Comparison of ENCODE assay signal across 19 mouse cellular contexts in the genomic region with DNA sequence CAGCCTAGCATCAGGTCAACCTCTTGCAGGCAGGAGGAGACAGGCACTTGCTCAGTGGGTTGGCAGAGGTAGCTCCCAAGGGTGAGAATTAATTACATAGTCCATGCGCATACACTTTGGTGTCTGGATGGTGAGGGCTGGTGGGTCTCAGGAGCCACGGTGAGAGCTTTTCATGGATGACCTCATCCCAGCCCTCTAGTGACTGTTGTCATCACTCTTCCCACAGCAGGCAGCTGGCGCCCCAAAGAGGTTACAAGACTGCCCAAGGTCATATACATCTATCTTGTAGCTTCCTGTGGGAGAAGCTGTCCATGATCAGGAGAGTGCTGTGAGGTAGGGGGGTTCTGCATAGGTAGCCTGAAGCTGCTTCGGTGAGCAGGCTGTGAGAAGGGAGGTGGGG.
DNase-seq lines count a peak whose midpoint lies in the region; ATAC-seq and TF ChIP-seq lines count a peak whose summit lies in the region.
"Had no signal": no experiment of that assay in that cellular context is flagged by ENCODE, and none has a peak within 500 bp of the region (broad histone marks: within the 10 kb centered on the region; RNA-seq: fewer than 3 reads in every experiment).

No protein-coding gene starts in this region.

- no peak overlapping the region for H3K9ac ChIP-seq in heart, embryonic 12.5 days
- H3K9ac ChIP-seq in kidney, embryonic 14.5 days (ENCODE audit: low read depth, low read length) = no peak overlapping the region
- no peak overlapping the region for H3K9ac ChIP-seq in heart, postnatal 0 days (replicated peaks; ENCODE audit: low read depth, low read length)
- H3K9ac ChIP-seq: embryonic facial prominence, embryonic 15.5 days; forebrain, postnatal 0 days; limb, embryonic 15.5 days; midbrain, embryonic 15.5 days had no signal

- peaks cover 28% of the 10 kb centered on the region for H3K4me1 ChIP-seq in heart, embryonic 12.5 days (replicated peaks)
- H3K4me1 ChIP-seq in kidney, embryonic 14.5 days (ENCODE audit: control insufficient read depth, insufficient read depth, low read length) = no peaks in the 10 kb centered on the region
- H3K4me1 ChIP-seq in heart, postnatal 0 days (ENCODE audit: control insufficient read depth, insufficient read depth) = peaks cover 5% of the 10 kb centered on the region; the same call in 1 of the 2 replicates
- H3K4me1 ChIP-seq: embryonic facial prominence, embryonic 15.5 days; limb, embryonic 15.5 days; midbrain, embryonic 15.5 days had no signal

- 23% methylated on average over 4 of the region's 4 CpGs for WGBS in heart, embryonic 12.5 days
- 26% methylated on average over 4 of the region's 4 CpGs for WGBS in kidney, embryonic 14.5 days
- 19% methylated on average over 4 of the region's 4 CpGs for WGBS in heart, postnatal 0 days

- peak overlapping the region; percentile 51 for H3K4me2 ChIP-seq in heart, embryonic 12.5 days
- H3K4me2 ChIP-seq in kidney, embryonic 14.5 days (replicated peaks; ENCODE audit: low read depth, low read length) = no peak overlapping the region
- no peak overlapping the region for H3K4me2 ChIP-seq in heart, postnatal 0 days (ENCODE audit: low read depth, low read length)
- H3K4me2 ChIP-seq: embryonic facial prominence, embryonic 15.5 days; limb, embryonic 15.5 days; midbrain, embryonic 15.5 days had no signal

- TF ChIP-seq EP300 in heart, postnatal 0 days (IDR thresholded peaks at IDR 0.05; ENCODE audit: low read depth) = no peak

- H3K27me3 ChIP-seq in heart, embryonic 12.5 days (replicated peaks) = no peaks in the 10 kb centered on the region
- no peaks in the 10 kb centered on the region for H3K27me3 ChIP-seq in kidney, embryonic 14.5 days (ENCODE audit: control insufficient read depth, insufficient read depth, low read length)
- H3K27me3 ChIP-seq in heart, postnatal 0 days (ENCODE audit: control insufficient read depth, insufficient read depth, low read length) = no peaks in the 10 kb centered on the region
- H3K27me3 ChIP-seq: embryonic facial prominence, embryonic 15.5 days; limb, embryonic 15.5 days; midbrain, embryonic 15.5 days had no signal

- peak; percentile 16 for DNase-seq in adrenal gland, adult 2 months
- no peak for DNase-seq in adrenal gland, postnatal 25 days
- no peak for DNase-seq in heart, postnatal 14 days
- no peak for DNase-seq in kidney, adult 8-10 months
- DNase-seq in heart, postnatal 0 days (ENCODE audit: low spot score) = peak; percentile 16
- DNase-seq in lung, postnatal 36 days = no peak
- DNase-seq: cerebellum, adult 9-11 months; forebrain, postnatal 0 days; kidney, postnatal 25 days; right cerebral cortex, postnatal 4 days had no signal

- H3K4me3 ChIP-seq in heart, embryonic 12.5 days = 0 out of 2 replicates have a peak overlapping the region, but pooled peaks have one; percentile 17
- H3K4me3 ChIP-seq in kidney, embryonic 14.5 days (ENCODE audit: low read length) = no peak overlapping the region
- no peak overlapping the region for H3K4me3 ChIP-seq in heart, postnatal 0 days (ENCODE audit: low read depth, low read length)
- H3K4me3 ChIP-seq: embryonic facial prominence, embryonic 15.5 days; limb, embryonic 15.5 days; midbrain, embryonic 15.5 days; myocyte had no signal

- H3K27ac ChIP-seq in heart, embryonic 12.5 days (ENCODE audit: poor library complexity, severe bottlenecking) = peak overlapping the region; percentile 70
- no peak overlapping the region for H3K27ac ChIP-seq in kidney, embryonic 14.5 days (ENCODE audit: low read depth, low read length)
- no peak overlapping the region for H3K27ac ChIP-seq in heart, postnatal 0 days (ENCODE audit: low read depth)
- H3K27ac ChIP-seq: embryonic facial prominence, embryonic 15.5 days; hindbrain, postnatal 0 days; limb, embryonic 15.5 days; midbrain, embryonic 15.5 days had no signal

- peak; percentile 78 for ATAC-seq in heart, embryonic 12.5 days (ENCODE audit: insufficient number of reproducible peaks, low FRiP score)
- 0 out of 2 replicates have a peak, but pooled peaks have one; percentile 24 for ATAC-seq in kidney, embryonic 14.5 days (ENCODE audit: low FRiP score, low TSS enrichment)
- peak; percentile 84 for ATAC-seq in heart, postnatal 0 days (ENCODE audit: insufficient read depth, low read depth)
- ATAC-seq: forebrain, postnatal 0 days; hindbrain, postnatal 0 days; intestine, postnatal 0 days; lung, postnatal 0 days; midbrain, embryonic 15.5 days had no signal

- intact Hi-C loops in heart, postnatal 14 days (cut with DNase I) = no loop called here

- 0 out of 2 replicates have a peak, but pooled peaks cover 3% of the 10 kb centered on the region for H3K9me3 ChIP-seq in heart, embryonic 12.5 days (replicated peaks)
- H3K9me3 ChIP-seq in kidney, embryonic 14.5 days (ENCODE audit: control insufficient read depth, low read length) = no peaks in the 10 kb centered on the region
- H3K9me3 ChIP-seq in heart, postnatal 0 days (replicated peaks; ENCODE audit: control insufficient read depth, low read length) = no peaks in the 10 kb centered on the region
- H3K9me3 ChIP-seq: embryonic facial prominence, embryonic 15.5 days; limb, embryonic 15.5 days; midbrain, embryonic 15.5 days had no signal

- no peak for TF ChIP-seq CTCF in heart, postnatal 0 days (IDR thresholded peaks at IDR 0.05; ENCODE audit: low read depth)

- no peaks in the 10 kb centered on the region for H3K36me3 ChIP-seq in heart, embryonic 12.5 days
- no peaks in the 10 kb centered on the region for H3K36me3 ChIP-seq in kidney, embryonic 14.5 days (ENCODE audit: control insufficient read depth, insufficient read depth, low read length)
- no peaks in the 10 kb centered on the region for H3K36me3 ChIP-seq in heart, postnatal 0 days (replicated peaks; ENCODE audit: control insufficient read depth, insufficient read depth, low read length)
- H3K36me3 ChIP-seq: embryonic facial prominence, embryonic 15.5 days; limb, embryonic 15.5 days; midbrain, embryonic 15.5 days had no signal

Comparison
In these comparisons a context has a peak if more than half of its experiments do, and no peak if none do; other contexts are left out.
1. DNase-seq: peak in adrenal gland, adult 2 months (single experiment) and heart, postnatal 0 days (single experiment); none in adrenal gland, postnatal 25 days (single experiment), heart, postnatal 14 days (0 of 2), kidney, adult 8-10 months (0 of 2) and lung, postnatal 36 days (single experiment).
2. ATAC-seq: peak in every context shown above with its lines; median percentile 84 in heart, postnatal 0 days; 78 in heart, embryonic 12.5 days; 24 in kidney, embryonic 14.5 days.